Mouse (Mus musculus) CH12.LX (cell line): Measurements from ENCODE around the gene Tmem268. TPM values are rescaled to one million over a fixed set of nuclear protein-coding genes. Genes with fewer than 3 reads are reported as not detected.

ENCODE experiments used
- DNase-seq: peaks from one replicate; pipeline ENCODE4 v3.0.0-alpha.2; 2013; ENCODE audit errors: extremely low read depth
- H3K27ac ChIP-seq: 2 replicates; pipeline ENCODE4 v1.5.1; 2012; ENCODE audit warnings: low read depth, mild to moderate bottlenecking, control low read depth, moderate library complexity; ENCODE audit not compliant: insufficient read depth
- H3K27me3 ChIP-seq: replicated peaks from 2 replicates; pipeline ENCODE3; 2012; ENCODE audit warnings: inconsistent platforms
- H3K36me3 ChIP-seq, 2 experiments: replicated peaks in 1 of 2; 2 replicates each; pipeline versions ENCODE3 to v1.6.1; 2012; ENCODE audit warnings: inconsistent platforms in 1 of 2, low read length in 1 of 2, mild to moderate bottlenecking in 1 of 2, mixed read lengths in 1 of 2, moderate library complexity in 1 of 2; ENCODE audit not compliant: control insufficient read depth in 1 of 2, insufficient read depth in 1 of 2
- H3K4me1 ChIP-seq, 2 experiments: 2 replicates each; pipeline ENCODE4 v1.6.1; 2012; ENCODE audit warnings: inconsistent platforms in 1 of 2, moderate library complexity in 1 of 2; ENCODE audit not compliant: insufficient read depth in 2 of 2, control insufficient read depth in 1 of 2
- H3K4me2 ChIP-seq: 2 replicates; pipeline ENCODE4 v1.6.1; 2012; ENCODE audit warnings: low read depth, mild to moderate bottlenecking, control low read depth; ENCODE audit not compliant: poor library complexity, insufficient read depth, severe bottlenecking
- H3K4me3 ChIP-seq, 3 experiments: fragments of 150-350 bp in 1 of 3; sonication (generic) in 1 of 3; replicated peaks in 1 of 3; 2 replicates each; pipeline versions ENCODE3 to v1.5.1; 2011 to 2012; ENCODE audit warnings: low read depth in 2 of 3, low read length in 2 of 3, mild to moderate bottlenecking in 2 of 3, moderate library complexity in 2 of 3, control low read depth in 1 of 3, improper control_type of control experiment in 1 of 3, inconsistent platforms in 1 of 3, mixed read lengths in 1 of 3; ENCODE audit not compliant: poor library complexity in 1 of 3
- H3K79me2 ChIP-seq: replicated peaks from 2 replicates; pipeline ENCODE4 v1.6.1; 2012; ENCODE audit warnings: mild to moderate bottlenecking, moderate library complexity; ENCODE audit not compliant: control insufficient read depth, poor library complexity, insufficient read depth, severe bottlenecking; ENCODE audit errors: extremely low read depth
- H3K9ac ChIP-seq: 2 replicates; pipeline ENCODE4 v1.6.1; 2012; ENCODE audit warnings: low read depth, mild to moderate bottlenecking, control low read depth, moderate library complexity; ENCODE audit not compliant: insufficient read depth
- H3K9me3 ChIP-seq: replicated peaks from 2 replicates; pipeline ENCODE3; 2012; ENCODE audit warnings: low read length, inconsistent platforms, mixed read lengths
- CHD1 ChIP-seq: IDR thresholded peaks from 2 replicates; pipeline ENCODE4 v1.6.1; 2012; ENCODE audit warnings: low read depth, low read length, improper control_type of control experiment, inconsistent platforms
- CHD2 ChIP-seq: IDR thresholded peaks from 2 replicates; pipeline ENCODE4 v1.6.1; 2011; ENCODE audit warnings: low read length, improper control_type of control experiment
- CTCF ChIP-seq, 2 experiments: IDR thresholded peaks in 1 of 2; conservative IDR thresholded peaks in 1 of 2; 2 replicates each; pipeline ENCODE4 v1.5.1; 2011 to 2012; ENCODE audit warnings: low read depth in 2 of 2, low read length in 2 of 2, improper control_type of control experiment in 1 of 2, inconsistent platforms in 1 of 2, mild to moderate bottlenecking in 1 of 2, moderate library complexity in 1 of 2
- ELF1 ChIP-seq: IDR thresholded peaks from 2 replicates; pipeline ENCODE4 v1.6.1; 2014; ENCODE audit warnings: low read depth, mild to moderate bottlenecking, inconsistent platforms, low read length, improper control_type of control experiment
- ETS1 ChIP-seq: conservative IDR thresholded peaks from 2 replicates; pipeline ENCODE4 v1.6.1; 2012; ENCODE audit warnings: low read depth, mild to moderate bottlenecking, inconsistent platforms, low read length, improper control_type of control experiment, moderate library complexity
- GABPA ChIP-seq: IDR thresholded peaks from 2 replicates; pipeline ENCODE4 v1.6.1; 2012; ENCODE audit warnings: low read depth, low read length, improper control_type of control experiment, inconsistent platforms; ENCODE audit not compliant: insufficient replicate concordance
- IRF4 ChIP-seq: IDR thresholded peaks from 2 replicates; pipeline ENCODE4 v1.6.1; 2014; ENCODE audit warnings: low read depth, mild to moderate bottlenecking, inconsistent platforms, low read length, improper control_type of control experiment
- JUND ChIP-seq: conservative IDR thresholded peaks from 2 replicates; pipeline ENCODE4 v1.6.1; 2011; ENCODE audit warnings: low read depth, low read length, improper control_type of control experiment
- MAX ChIP-seq: IDR thresholded peaks from 2 replicates; pipeline ENCODE4 v1.6.1; 2011; ENCODE audit warnings: low read length, improper control_type of control experiment
- MAZ ChIP-seq: IDR thresholded peaks from 2 replicates; pipeline ENCODE4 v1.6.1; 2012; ENCODE audit warnings: low read depth, mild to moderate bottlenecking, inconsistent platforms, low read length, improper control_type of control experiment, moderate library complexity
- NELFE ChIP-seq: IDR thresholded peaks from 2 replicates; pipeline ENCODE4 v1.6.1; 2011; ENCODE audit warnings: low read depth, low read length, improper control_type of control experiment
- NRF1 ChIP-seq: IDR thresholded peaks from 2 replicates; pipeline ENCODE4 v1.6.1; 2014; ENCODE audit warnings: low read depth, mild to moderate bottlenecking, inconsistent platforms, low read length, improper control_type of control experiment, moderate library complexity
- RAD21 ChIP-seq: IDR thresholded peaks from 2 replicates; pipeline ENCODE4 v1.6.1; 2011; ENCODE audit warnings: low read depth, mild to moderate bottlenecking, low read length, improper control_type of control experiment, moderate library complexity
- RCOR1 ChIP-seq: conservative IDR thresholded peaks from 2 replicates; pipeline ENCODE4 v1.6.1; 2012; ENCODE audit warnings: low read depth, mild to moderate bottlenecking, inconsistent platforms, low read length, improper control_type of control experiment
- SIN3A ChIP-seq: IDR thresholded peaks from 2 replicates; pipeline ENCODE4 v1.6.1; 2012; ENCODE audit warnings: low read length, improper control_type of control experiment, inconsistent platforms
- SMC3 ChIP-seq: IDR thresholded peaks from 2 replicates; pipeline ENCODE4 v1.6.1; 2011; ENCODE audit warnings: low read depth, low read length, improper control_type of control experiment
- TBP ChIP-seq: conservative IDR thresholded peaks from 2 replicates; pipeline ENCODE4 v1.6.1; 2011; ENCODE audit warnings: low read depth, low read length, improper control_type of control experiment
- USF2 ChIP-seq: conservative IDR thresholded peaks from 2 replicates; pipeline ENCODE4 v1.6.1; 2011; ENCODE audit warnings: low read depth, low read length, improper control_type of control experiment
- ZC3H11A ChIP-seq: IDR thresholded peaks from 2 replicates; pipeline ENCODE4 v1.6.1; 2012; ENCODE audit warnings: low read depth, mild to moderate bottlenecking, inconsistent platforms, low read length, improper control_type of control experiment
- ZKSCAN1 ChIP-seq: IDR thresholded peaks from 2 replicates; pipeline ENCODE4 v1.6.1; 2012; ENCODE audit warnings: low read depth, inconsistent platforms, low read length, improper control_type of control experiment, borderline replicate concordance
- ZNF384 ChIP-seq: IDR thresholded peaks from 2 replicates; pipeline ENCODE4 v1.6.1; 2012; ENCODE audit warnings: low read depth, low read length, improper control_type of control experiment, inconsistent platforms
- dilution Hi-C: fragments of 300-500 bp; cut with MboI; formaldehyde crosslinking; loops from 2 replicates; pipeline ENCODE4 v1.14.3; 2020; ENCODE audit warnings: low sequenced_read_pairs; ENCODE audit not compliant: extremely low pct_unique_long_range_greater_than_20kb, extremely low pct_ligation_motif_present
- in situ Hi-C: fragments of 300-500 bp; cut with MboI; formaldehyde crosslinking; loops from 3 replicates; pipeline ENCODE4 v1.14.3; 2019; ENCODE audit warnings: low sequenced_read_pairs, low pct_ligation_motif_present, low pct_unique_long_range_greater_than_20kb, mixed read lengths
- polyA plus RNA-seq: library from polyadenylated mRNA; unstranded; fragments of >175 nt; gene quantifications from 2 replicates; pipeline ENCODE4 v1.2.1, GENCODE M21; 2012; ENCODE audit warnings: low read depth; ENCODE audit not compliant: insufficient read length
- total RNA-seq, 2 experiments: library from RNA; depleted of rRNA; stranded (reverse); fragments of 300-350 nt in 1 of 2; fragments of >200 nt in 1 of 2; gene quantifications; 2 replicates each; pipeline ENCODE4 v1.2.3; 2012 to 2014

Tmem268 gene
- total and polyA plus RNA-seq, 3 experiments: 8.3 to 11.1 (median 9.4) TPM

- no peaks in the 10 kb centered on the region for H3K4me1 ChIP-seq
Observed at GRCm38 (mm10) chr4:63600786-63601185, 42.2 kb downstream of the Tmem268 start.

DNA sequence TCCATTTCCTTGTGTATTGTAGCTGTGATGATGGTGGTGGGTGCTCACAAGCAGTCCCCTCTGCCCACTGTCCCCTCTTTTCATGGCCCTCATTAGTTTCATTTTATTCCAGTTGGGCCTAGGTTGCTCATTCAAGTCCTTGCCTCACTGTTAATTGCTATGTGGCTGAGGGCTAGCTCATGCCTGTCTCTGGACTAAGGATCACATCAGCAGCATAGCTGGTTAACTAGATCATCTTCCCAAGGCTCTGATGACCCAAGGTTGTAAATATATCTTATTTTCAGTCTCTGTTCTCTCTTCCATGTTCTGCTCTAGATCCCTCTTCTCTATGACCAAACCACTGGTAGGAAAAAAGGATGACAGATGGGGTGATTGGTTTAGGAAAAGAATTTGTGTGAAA is 42.7 kb downstream of the Tmem268 start:
- H3K4me1 ChIP-seq: no peaks in the 10 kb centered on the region
- in situ Hi-C loops: loop anchor here (25.0 kb wide), 1 partner anchor 886 kb away; no protein-coding TSS in a partner anchor
- H3K27me3 ChIP-seq: peaks cover 12% of the 10 kb centered on the region
- no peaks in the 10 kb centered on the region for H3K79me2 ChIP-seq
- no peak overlapping the region for H3K27ac ChIP-seq
- H3K4me2 ChIP-seq: no peak overlapping the region
- H3K36me3 ChIP-seq: no peaks in the 10 kb centered on the region
- no peak overlapping the region for H3K9ac ChIP-seq
- dilution Hi-C loops: no loop called here
- no peak for TF ChIP-seq ZKSCAN1
- no peak for TF ChIP-seq JUND
- TF ChIP-seq ZNF384: no peak
- TF ChIP-seq ZC3H11A: no peak
- TF ChIP-seq ELF1: no peak
- TF ChIP-seq CHD1: no peak
- TF ChIP-seq CHD2: no peak
- TF ChIP-seq NRF1: no peak
- no peak for TF ChIP-seq USF2
- no peak for TF ChIP-seq SMC3
- no peak for TF ChIP-seq TBP
- TF ChIP-seq MAZ: no peak
- no peak for TF ChIP-seq RAD21
- no peak for TF ChIP-seq GABPA
- no peak for TF ChIP-seq IRF4
- TF ChIP-seq, all 38 proteins: peak for 0
- Histone ChIP-seq H3K9me3 (peaks cover 3% of the 10 kb centered on the region), H3K4me3 (no peak overlapping the region)
- DNase-seq: no peak

More at GRCm38 (mm10) chr4:63600786-63601185, 42.2 kb downstream of the Tmem268 start:
- TF ChIP-seq RCOR1 (no peak), NELFE (no peak), TBP (no peak), ETS1 (no peak), JUND (no peak), SIN3A (no peak), MAX (no peak), CHD2 (no peak), ZKSCAN1 (no peak), USF2 (no peak), CTCF (conservative IDR thresholded peaks at IDR 0.05 in 1 of 2, IDR thresholded peaks at IDR 0.05 in 1 of 2; ENCODE audit: low read depth in 2 of 2, low read length in 2 of 2) (no peak)
- no peak overlapping the region for H3K4me3 ChIP-seq
- no peak overlapping the region for H3K9ac ChIP-seq
- H3K27me3 ChIP-seq: peaks cover 12% of the 10 kb centered on the region
- H3K79me2 ChIP-seq: no peaks in the 10 kb centered on the region
- DNase-seq: no peak
- in situ Hi-C loops (loop anchor here (25.0 kb wide), 1 partner anchor 887 kb away; no protein-coding TSS in a partner anchor), dilution Hi-C loops (no loop called here)
- H3K27ac ChIP-seq: no peak overlapping the region
- H3K36me3 ChIP-seq: no peaks in the 10 kb centered on the region
- H3K4me2 ChIP-seq: no peak overlapping the region
- H3K9me3 ChIP-seq: peaks cover 3% of the 10 kb centered on the region
